Mouse (Mus musculus) bone marrow macrophage, adult 2 months (primary cell): ENCODE measurements at regions not wholly inside any gene's neighbourhood (a gene's known extent, or its start where the extent isn't known, plus 50 kb on each side); places are given as distances from the start of the nearest gene placed in this dataset.

ENCODE experiments used
- CTCF ChIP-seq: IDR thresholded peaks from 2 replicates; pipeline ENCODE4 v1.5.1; 2012; ENCODE audit warnings: low read depth, mild to moderate bottlenecking, low read length, moderate library complexity
- POLR2A ChIP-seq: IDR thresholded peaks from 2 replicates; pipeline ENCODE4 v1.6.1; 2012; ENCODE audit warnings: mild to moderate bottlenecking, low read depth, low read length, borderline replicate concordance

DNA sequence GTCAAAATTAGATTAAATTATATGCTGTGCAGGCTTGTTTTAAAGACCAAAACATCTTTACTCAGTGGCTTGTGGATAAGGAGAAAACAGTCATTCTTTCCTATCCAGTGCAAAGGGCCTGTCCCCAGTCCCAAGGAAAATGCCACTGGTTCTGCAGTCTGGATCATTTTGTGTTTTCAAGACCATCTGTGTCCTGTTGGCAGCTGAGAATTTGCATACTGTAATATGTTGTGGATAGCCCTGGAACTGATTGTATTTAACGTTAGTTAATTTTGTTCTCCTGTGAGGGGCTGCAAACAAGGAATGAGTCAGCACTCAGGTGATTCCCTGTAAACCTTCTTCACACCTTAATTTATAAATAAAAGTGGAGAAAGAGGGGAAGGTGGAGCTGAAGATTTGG lies 217.9 kb upstream of the B430305J03Rik start:
- no peak for TF ChIP-seq CTCF
- no peak for TF ChIP-seq POLR2A
